In the genomic region with DNA sequence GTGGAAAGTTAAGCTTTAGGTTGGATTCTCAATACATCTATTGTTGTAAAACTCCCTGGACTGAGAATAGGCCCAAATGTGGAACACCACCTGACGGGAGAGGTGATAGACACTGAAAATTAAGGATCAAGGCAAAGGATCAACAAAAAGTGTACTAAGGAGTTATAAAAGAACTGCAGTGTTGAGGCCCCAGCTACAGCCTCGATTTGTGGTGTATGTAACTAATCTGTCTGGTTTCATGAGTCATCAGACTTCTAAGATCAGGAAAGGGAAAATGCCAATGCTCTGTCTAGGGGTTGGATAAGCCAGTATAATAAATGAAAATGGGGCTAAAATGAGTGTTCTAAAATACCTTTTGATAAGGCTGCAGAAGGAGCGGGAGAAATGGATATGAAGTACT, we compare ENCODE assay signal across 8 mouse cellular contexts. TPM values are rescaled to one million over a fixed set of nuclear protein-coding genes. Genes with fewer than 3 reads are reported as not detected.
DNase-seq lines count a peak whose midpoint lies in the region; ATAC-seq and TF ChIP-seq lines count a peak whose summit lies in the region.

No protein-coding gene starts in this region.

- H3K36me3 ChIP-seq in heart, embryonic 10.5 days: 0 out of 2 replicates have a peak, but pooled peaks cover 6% of the 10 kb centered on the region
- H3K36me3 ChIP-seq in CH12.LX (replicated peaks in 1 of 2; ENCODE audit: control insufficient read depth in 1 of 2, insufficient read depth in 1 of 2, low read length in 1 of 2): peaks cover 4 to 17% of the 10 kb centered on the region in 2 experiments
- peaks cover 29% of the 10 kb centered on the region for H3K36me3 ChIP-seq in forebrain, embryonic 10.5 days (replicated peaks)
- peaks cover 6% of the 10 kb centered on the region for H3K36me3 ChIP-seq in liver, embryonic 14.5 days (replicated peaks; ENCODE audit: control insufficient read depth, insufficient read depth, low read depth)

- H3K9me3 ChIP-seq in heart, embryonic 10.5 days: no peaks in the 10 kb centered on the region
- no peaks in the 10 kb centered on the region for H3K9me3 ChIP-seq in CH12.LX (replicated peaks; ENCODE audit: low read length)
- H3K9me3 ChIP-seq in forebrain, embryonic 10.5 days: no peaks in the 10 kb centered on the region
- H3K9me3 ChIP-seq in liver, embryonic 14.5 days (ENCODE audit: control insufficient read depth, low read length): no peaks in the 10 kb centered on the region

- peak overlapping the region; percentile 93 for H3K4me3 ChIP-seq in heart, embryonic 10.5 days
- H3K4me3 ChIP-seq in CH12.LX (replicated peaks in 1 of 3; ENCODE audit: low read depth in 2 of 3, low read length in 2 of 3, poor library complexity in 1 of 3): peak overlapping the region; percentile 58 to 87 (median 75)
- peak overlapping the region; percentile 95 for H3K4me3 ChIP-seq in forebrain, embryonic 10.5 days
- peak overlapping the region; percentile 91 to 94 for H3K4me3 ChIP-seq in liver, embryonic 14.5 days (ENCODE audit: insufficient read depth in 1 of 2, low read depth in 2 of 2, low read length in 2 of 2)

- TF ChIP-seq POLR2A in CH12.LX (IDR thresholded peaks at IDR 0.05; ENCODE audit: low read depth, low read length): no peak

- peak overlapping the region; percentile 55 for H3K9ac ChIP-seq in CH12.LX (ENCODE audit: insufficient read depth, low read depth)
- H3K9ac ChIP-seq in liver, embryonic 14.5 days (replicated peaks): peak overlapping the region; percentile 96

- no peak for TF ChIP-seq CTCF in CH12.LX (conservative IDR thresholded peaks at IDR 0.05 in 1 of 2, IDR thresholded peaks at IDR 0.05 in 1 of 2; ENCODE audit: low read depth in 2 of 2, low read length in 2 of 2)
- TF ChIP-seq CTCF in liver, embryonic 14.5 days (IDR thresholded peaks at IDR 0.05; ENCODE audit: low read depth): no peak

- H3K79me2 ChIP-seq in CH12.LX (replicated peaks; ENCODE audit: control insufficient read depth, extremely low read depth, insufficient read depth, poor library complexity, severe bottlenecking): peaks cover 71% of the 10 kb centered on the region

- dilution Hi-C loops in CH12.LX (cut with MboI; ENCODE audit: extremely low pct_ligation_motif_present, extremely low pct_unique_long_range_greater_than_20kb, low sequenced_read_pairs): no loop called here

- in situ Hi-C loops in CH12.LX (cut with MboI; ENCODE audit: low pct_ligation_motif_present, low pct_unique_long_range_greater_than_20kb, low sequenced_read_pairs): loop anchor here (5.0 kb wide), 1 partner anchor 33 kb away; no protein-coding TSS in a partner anchor

- H3K27ac ChIP-seq in heart, embryonic 10.5 days: peak overlapping the region; percentile 100
- peak overlapping the region; percentile 98; the same call in 1 of the 2 replicates for H3K27ac ChIP-seq in CH12.LX (ENCODE audit: insufficient read depth, low read depth)
- peak overlapping the region; percentile 100 for H3K27ac ChIP-seq in forebrain, embryonic 10.5 days
- H3K27ac ChIP-seq in liver, embryonic 14.5 days: peak overlapping the region; percentile 99

- peak overlapping the region; percentile 96 for H3K4me2 ChIP-seq in CH12.LX (ENCODE audit: insufficient read depth, low read depth, poor library complexity, severe bottlenecking)
- peak overlapping the region; percentile 94 for H3K4me2 ChIP-seq in liver, embryonic 14.5 days (ENCODE audit: low read depth)

- TF ChIP-seq EP300 in CH12.LX (IDR thresholded peaks at IDR 0.05; ENCODE audit: low read length): no peak
- TF ChIP-seq EP300 in liver, embryonic 14.5 days (IDR thresholded peaks at IDR 0.05; ENCODE audit: low read depth): no peak

- no peak for DNase-seq in heart, embryonic 10.5 days (ENCODE audit: low spot score)
- no peak for DNase-seq in heart, adult 11 months
- no peak for DNase-seq in CH12.LX (ENCODE audit: extremely low read depth)
- DNase-seq in forebrain, embryonic 10.5 days (ENCODE audit: extremely low spot score, low spot score): no peak
- peak in 2 of 3 experiments; percentile 9 to 20 for DNase-seq in liver, embryonic 14.5 days (ENCODE audit: low read depth in 3 of 3, low spot score in 3 of 3)
- no peak for DNase-seq in urinary bladder, postnatal 10 days (ENCODE audit: low spot score)
- no peak for DNase-seq in natural killer cell, adult 2 months (ENCODE audit: low spot score in 2 of 2)
- no peak for DNase-seq in thymus, adult 18-20 months

- no peak for TF ChIP-seq RAD21 in CH12.LX (IDR thresholded peaks at IDR 0.05; ENCODE audit: low read depth, low read length)

- no peaks in the 10 kb centered on the region for H3K27me3 ChIP-seq in heart, embryonic 10.5 days (ENCODE audit: insufficient read depth, poor library complexity, severe bottlenecking)
- H3K27me3 ChIP-seq in CH12.LX (replicated peaks): no peaks in the 10 kb centered on the region
- H3K27me3 ChIP-seq in forebrain, embryonic 10.5 days (ENCODE audit: poor library complexity, severe bottlenecking): no peaks in the 10 kb centered on the region
- H3K27me3 ChIP-seq in liver, embryonic 14.5 days (ENCODE audit: control insufficient read depth, insufficient read depth, low read length): no peaks in the 10 kb centered on the region

- peaks cover 18% of the 10 kb centered on the region for H3K4me1 ChIP-seq in heart, embryonic 10.5 days
- peaks cover 2 to 29% of the 10 kb centered on the region in 2 experiments; a peak in 3 of 4 replicates for H3K4me1 ChIP-seq in CH12.LX (ENCODE audit: control insufficient read depth in 1 of 2, insufficient read depth in 2 of 2)
- H3K4me1 ChIP-seq in forebrain, embryonic 10.5 days: peaks cover 37% of the 10 kb centered on the region
- peaks cover 14 to 16% of the 10 kb centered on the region in 2 experiments for H3K4me1 ChIP-seq in liver, embryonic 14.5 days (replicated peaks; ENCODE audit: control insufficient read depth in 2 of 2, insufficient read depth in 2 of 2, low read length in 1 of 2)

- WGBS in heart, embryonic 10.5 days: 26% methylated on average over 3 of the region's 3 CpGs
- WGBS in forebrain, embryonic 10.5 days: 36% methylated on average over 3 of the region's 3 CpGs
- 15% methylated on average over 3 of the region's 3 CpGs for WGBS in liver, embryonic 14.5 days (ENCODE audit: insufficient replicate concordance)

- ATAC-seq in liver, embryonic 14.5 days (ENCODE audit: insufficient read depth): no peak

TF ChIP-seq in CH12.LX, 34 proteins besides CTCF, POLR2A, EP300 and RAD21:
- no peak for TF ChIP-seq NRF1 (IDR thresholded peaks at IDR 0.05; ENCODE audit: low read depth, low read length)
- peak; percentile 19; the same call in 1 of the 2 replicates for TF ChIP-seq CHD1 (IDR thresholded peaks at IDR 0.05; ENCODE audit: low read depth, low read length)
- TF ChIP-seq ZMIZ1 (IDR thresholded peaks at IDR 0.05; ENCODE audit: low read depth, low read length): no peak
- no peak for TF ChIP-seq MAZ (IDR thresholded peaks at IDR 0.05; ENCODE audit: low read depth, low read length)

RNA-seq across cellular contexts. Expression of a gene that starts 1.9 kb away (rescaled TPM):
- polyA plus RNA-seq in heart, embryonic 10.5 days (2016; fragmentation: Nextera tagmentation; extraction: Ambion mirVana): 69.8 and 82.2 TPM in 2 replicates
- 56.8 and 57.7 TPM in 2 replicates for total RNA-seq in CH12.LX (2012; rRNA removed)
- 59.6 and 67.4 TPM in 2 replicates for total RNA-seq in CH12.LX (2014; rRNA removed)
- polyA plus RNA-seq in CH12.LX (2012; ENCODE audit: insufficient read length, low read depth): 72.1 and 80.4 TPM in 2 replicates
- 72.5 and 77.8 TPM in 2 replicates for polyA plus RNA-seq in forebrain, embryonic 10.5 days (2016; fragmentation: Nextera tagmentation; extraction: Ambion mirVana)
- 10.5 and 11.8 TPM in 2 replicates for polyA plus RNA-seq in liver, embryonic 14.5 days (2012; rRNA removed)
- polyA plus RNA-seq in liver, embryonic 14.5 days (2014; fragmentation: Nextera tagmentation; extraction: Ambion mirVana): 14.1 and 16.2 TPM in 2 replicates

RNA-seq across cellular contexts. Expression of a gene that starts 29.2 kb away (rescaled TPM):
- polyA plus RNA-seq in heart, embryonic 10.5 days (2016; fragmentation: Nextera tagmentation; extraction: Ambion mirVana): 51.7 and 54.8 TPM in 2 replicates
- total RNA-seq in CH12.LX (2012; rRNA removed) (37.1 and 43.4 TPM in 2 replicates), CH12.LX (2014; rRNA removed) (78.1 and 89.0 TPM in 2 replicates)
- polyA plus RNA-seq in CH12.LX (2012; ENCODE audit: insufficient read length, low read depth): 66.2 and 69.3 TPM in 2 replicates
- polyA plus RNA-seq in forebrain, embryonic 10.5 days (2016; fragmentation: Nextera tagmentation; extraction: Ambion mirVana): 75.2 and 81.4 TPM in 2 replicates
- polyA plus RNA-seq in liver, embryonic 14.5 days (2012; rRNA removed): 14.0 and 19.6 TPM in 2 replicates
- 35.4 and 35.7 TPM in 2 replicates for polyA plus RNA-seq in liver, embryonic 14.5 days (2014; fragmentation: Nextera tagmentation; extraction: Ambion mirVana)

Comparison
In these comparisons a context has a peak if more than half of its experiments do, and no peak if none do; other contexts are left out.
1. DNase-seq: peak in liver, embryonic 14.5 days (2 of 3); none in heart, embryonic 10.5 days (single experiment), heart, adult 11 months (single experiment), CH12.LX (single experiment), forebrain, embryonic 10.5 days (single experiment), urinary bladder, postnatal 10 days (single experiment), natural killer cell, adult 2 months (0 of 2) and thymus, adult 18-20 months (0 of 2).
2. Peak in every context shown above with its lines, with median percentiles within 50 percentile points of each other: H3K27ac ChIP-seq and H3K4me3 ChIP-seq.